Mouse (Mus musculus): ENCODE measurements around the gene Gpr162. TPM values are rescaled to one million over a fixed set of nuclear protein-coding genes. Genes with fewer than 3 reads are reported as not detected.
"Not testable (repeated sequence)": the region's sequence is repeated elsewhere in the genome, so short reads cannot be mapped to it uniquely, and the experiment has no call there.

Gene Gpr162
- polyA plus RNA-seq, 1 experiment from 2014 or later = 1.2 TPM

DNA sequence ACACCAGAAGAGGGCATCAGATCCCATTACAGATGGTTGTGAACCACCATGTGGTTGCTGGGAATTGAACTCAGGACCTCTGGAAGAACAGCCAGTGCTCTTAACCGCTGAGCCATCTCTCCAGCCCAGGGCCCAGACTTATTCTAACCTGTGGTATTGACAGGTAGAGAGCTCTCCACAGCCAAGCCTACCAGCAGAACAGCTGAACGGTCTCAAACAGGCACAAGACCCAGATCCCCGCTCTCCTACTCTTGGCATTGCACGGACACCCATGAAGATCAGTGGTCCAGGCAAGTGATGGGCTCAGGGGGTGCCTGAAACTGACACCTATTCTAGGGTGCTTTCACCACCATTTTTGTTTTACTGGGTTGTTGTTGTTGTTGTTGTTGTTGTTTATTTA is 32.6 kb downstream of the Gpr162 start:
- not testable (repeated sequence) for ATAC-seq (ENCODE audit: insufficient read depth, low FRiP score, low read depth); H3K9me3 ChIP-seq; H3K27me3 ChIP-seq (replicated peaks); H3K27ac ChIP-seq; H3K9ac ChIP-seq
- WGBS = 92% methylated on average over 4 of the region's 4 CpGs
- Histone ChIP-seq H3K4me1 (peaks cover 15% of the 10 kb centered on the region; the same call in 1 of the 2 replicates), H3K4me3 (replicated peaks) (peak overlapping the region; percentile 79), H3K4me2 (peak overlapping the region; percentile 78), H3K36me3 (0 out of 2 replicates have a peak, but pooled peaks cover 15% of the 10 kb centered on the region)

DNA sequence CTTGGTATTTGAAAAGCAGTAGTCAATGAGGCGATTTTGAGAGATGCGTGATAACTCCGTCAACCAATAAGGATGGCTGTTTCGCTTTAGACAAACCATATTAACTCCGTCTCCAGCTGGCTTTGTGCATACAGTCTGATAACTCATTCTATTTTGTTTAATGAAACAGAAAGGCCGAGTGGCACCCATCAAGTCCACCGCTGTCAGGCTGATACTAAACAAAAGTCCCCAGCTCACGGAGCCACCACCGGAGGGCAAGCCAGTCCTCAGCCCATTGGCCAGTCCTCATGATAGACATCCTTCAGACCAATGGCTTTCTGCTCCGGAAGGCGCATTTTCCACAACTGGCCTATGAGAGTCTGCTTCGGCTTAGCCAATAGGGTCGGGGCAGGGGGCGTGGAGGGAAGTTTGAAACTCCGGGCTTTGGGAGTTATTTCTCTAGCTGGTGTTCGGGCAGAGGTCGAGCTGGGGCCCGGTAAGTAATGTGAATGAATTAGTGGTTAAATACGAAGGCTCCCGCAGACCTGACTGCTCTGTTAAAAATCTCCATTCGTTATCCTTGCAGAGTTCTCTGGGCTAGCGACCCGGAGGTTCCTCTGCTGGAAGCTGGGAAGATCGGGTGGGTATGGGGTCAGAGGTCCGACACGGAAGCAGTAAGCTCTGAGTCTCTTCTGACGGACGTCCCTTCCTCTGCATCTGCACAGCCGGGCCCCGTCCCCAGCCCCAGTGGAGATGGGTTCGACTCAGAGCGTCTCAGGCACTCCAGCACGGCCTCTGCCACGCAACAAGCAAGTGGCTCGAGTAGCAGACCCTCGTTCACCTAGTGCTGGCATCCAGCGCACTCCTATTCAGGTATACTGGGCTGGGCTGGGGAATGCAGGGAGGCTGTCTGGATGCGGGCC is 33.7 kb downstream of the Gpr162 start:
- Histone ChIP-seq H3K36me3 (peaks cover 24% of the 10 kb centered on the region), H3K4me1 (peaks cover 15% of the 10 kb centered on the region; the same call in 1 of the 2 replicates), H3K4me2 (peak overlapping the region; percentile 78), H3K27me3 (replicated peaks) (no peaks in the 10 kb centered on the region), H3K4me3 (replicated peaks) (peak overlapping the region; percentile 79), H3K27ac (peak overlapping the region; percentile 94), H3K9me3 (no peaks in the 10 kb centered on the region), H3K9ac (peak overlapping the region; percentile 52)
- WGBS = under 1% methylated on average over 38 of the region's 38 CpGs
- ATAC-seq (ENCODE audit: insufficient read depth, low FRiP score, low read depth) = peak; percentile 85

DNA sequence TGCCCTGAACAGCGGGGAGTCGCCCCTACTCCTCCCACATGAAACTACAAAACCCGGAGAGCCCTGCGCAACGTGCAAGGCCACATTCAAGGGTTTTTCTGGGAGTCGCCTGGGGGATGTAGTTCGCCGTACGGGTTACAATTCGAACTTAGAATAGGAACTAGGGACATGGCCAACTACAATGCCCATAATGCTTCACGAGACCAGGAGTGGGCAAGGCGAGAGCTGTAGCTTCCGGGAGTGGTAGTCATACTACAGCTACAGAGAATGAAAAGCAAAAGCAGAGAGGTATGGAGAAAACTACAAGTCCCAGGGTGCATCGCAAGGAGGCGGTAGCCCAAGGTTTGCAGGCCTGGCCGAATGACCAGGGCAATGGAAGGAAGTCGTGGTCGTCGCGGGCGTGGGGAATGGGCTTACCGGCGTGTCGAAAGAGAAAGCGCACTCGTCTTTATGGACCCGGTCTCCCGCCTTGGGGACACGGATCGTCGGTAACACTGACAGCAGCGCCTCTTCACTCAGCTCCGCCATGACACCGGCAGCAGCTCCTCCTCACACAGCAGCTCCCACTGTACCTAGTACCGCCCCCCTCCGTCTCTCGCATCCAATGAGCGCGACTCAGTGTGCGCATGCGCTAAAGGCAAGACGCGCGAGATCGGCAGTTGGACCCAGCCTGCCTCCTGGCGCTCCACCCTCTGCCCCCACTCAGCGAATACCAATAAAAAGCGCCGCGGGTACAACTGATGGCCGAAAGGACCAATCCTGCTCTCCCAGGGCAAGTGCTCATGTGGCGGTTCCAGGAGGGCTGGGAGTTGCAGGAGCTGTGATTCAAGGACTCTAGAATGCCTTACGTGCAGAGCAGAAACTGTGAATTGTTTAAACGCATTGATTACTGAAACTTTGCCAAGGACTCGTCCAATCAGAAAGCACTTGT is 34.6 kb downstream of the Gpr162 start, which contains the start of the genes Usp5 and Cdca3:
Gene Usp5 (minus strand): TSS at position 617 of the 931 bp plus-strand sequence.
Gene Cdca3 (plus strand): TSS at position 680 of the 931 bp plus-strand sequence.
- WGBS = under 1% methylated on average over 55 of the region's 55 CpGs
- peaks cover 15% of the 10 kb centered on the region; the same call in 1 of the 2 replicates for H3K4me1 ChIP-seq
- H3K27ac ChIP-seq = peak within 1 kb of the TSS; percentile 94
- peaks cover 21% of the 10 kb centered on the region for H3K36me3 ChIP-seq
- peak; percentile 93 for ATAC-seq (ENCODE audit: insufficient read depth, low FRiP score, low read depth)
- peak within 1 kb of the TSS; percentile 79 for H3K4me3 ChIP-seq (replicated peaks)
- H3K9ac ChIP-seq = peak within 1 kb of the TSS; percentile 65
- no peaks in the 10 kb centered on the region for H3K9me3 ChIP-seq
- H3K4me2 ChIP-seq = peak within 1 kb of the TSS; percentile 78
- H3K27me3 ChIP-seq (replicated peaks) = no peaks in the 10 kb centered on the region

DNA sequence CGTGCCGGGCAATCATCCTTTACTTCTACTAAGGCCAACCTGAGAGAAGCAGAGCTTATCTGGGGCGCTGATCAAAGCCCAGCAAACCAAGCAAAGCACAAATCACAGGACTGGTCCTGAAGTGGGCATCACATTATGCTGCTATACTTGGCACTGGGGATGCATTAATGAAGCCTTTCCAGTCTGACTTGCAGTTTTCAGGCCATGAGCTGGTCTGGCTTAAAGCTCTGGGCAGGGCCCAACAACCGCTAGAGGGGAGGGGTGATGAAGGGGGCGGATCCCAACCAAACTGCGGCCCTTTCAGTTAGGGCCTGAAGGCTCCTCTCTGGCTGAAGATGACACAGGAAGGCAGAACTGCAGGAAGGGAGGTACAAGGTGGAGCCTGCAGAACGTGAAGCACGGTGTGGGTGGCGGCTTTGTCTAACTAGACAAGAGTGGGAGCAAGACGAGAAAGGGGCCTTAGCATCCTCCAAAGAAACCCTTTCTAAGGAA is 35.6 kb downstream of the Gpr162 start:
- Histone ChIP-seq H3K9ac (peak overlapping the region; percentile 25), H3K4me1 (peaks cover 15% of the 10 kb centered on the region; the same call in 1 of the 2 replicates), H3K4me2 (peak overlapping the region; percentile 71), H3K9me3 (no peaks in the 10 kb centered on the region), H3K36me3 (peaks cover 25% of the 10 kb centered on the region), H3K27ac (peak overlapping the region; percentile 56; the same call in 1 of the 2 replicates), H3K27me3 (replicated peaks) (no peaks in the 10 kb centered on the region), H3K4me3 (replicated peaks) (peak overlapping the region; percentile 79)
- WGBS = 19% methylated on average over 10 of the region's 10 CpGs
- no peak for ATAC-seq (ENCODE audit: insufficient read depth, low FRiP score, low read depth)

DNA sequence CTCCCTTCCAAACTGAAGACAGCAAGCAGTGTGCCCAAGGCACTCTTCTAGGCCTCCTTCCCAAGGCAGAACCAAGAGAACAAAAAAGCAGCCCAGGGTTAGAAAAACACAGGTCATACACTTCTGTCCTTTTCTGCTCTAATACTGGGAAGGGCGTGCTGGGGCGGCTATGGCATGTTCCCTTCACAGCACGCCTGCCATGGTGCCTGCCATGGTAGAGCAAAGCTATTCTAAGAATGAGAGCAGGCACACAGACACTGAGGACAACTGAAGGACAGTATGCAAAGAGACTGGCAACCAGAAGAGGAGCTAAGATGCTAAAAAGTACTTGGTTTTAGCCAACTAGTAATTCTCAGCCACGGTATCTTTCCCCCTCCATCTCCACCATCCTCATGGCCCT is 41.7 kb downstream of the Gpr162 start:
- peaks cover 68% of the 10 kb centered on the region for H3K36me3 ChIP-seq
- no peaks in the 10 kb centered on the region for H3K4me1 ChIP-seq
- H3K9ac ChIP-seq = no peak overlapping the region
- no peak overlapping the region for H3K27ac ChIP-seq
- no peaks in the 10 kb centered on the region for H3K9me3 ChIP-seq
- no peak overlapping the region for H3K4me2 ChIP-seq
- no peak for ATAC-seq (ENCODE audit: insufficient read depth, low FRiP score, low read depth)
- WGBS = 92% methylated on average over 4 of the region's 4 CpGs
- no peaks in the 10 kb centered on the region for H3K27me3 ChIP-seq (replicated peaks)
- H3K4me3 ChIP-seq (replicated peaks) = no peak overlapping the region

DNA sequence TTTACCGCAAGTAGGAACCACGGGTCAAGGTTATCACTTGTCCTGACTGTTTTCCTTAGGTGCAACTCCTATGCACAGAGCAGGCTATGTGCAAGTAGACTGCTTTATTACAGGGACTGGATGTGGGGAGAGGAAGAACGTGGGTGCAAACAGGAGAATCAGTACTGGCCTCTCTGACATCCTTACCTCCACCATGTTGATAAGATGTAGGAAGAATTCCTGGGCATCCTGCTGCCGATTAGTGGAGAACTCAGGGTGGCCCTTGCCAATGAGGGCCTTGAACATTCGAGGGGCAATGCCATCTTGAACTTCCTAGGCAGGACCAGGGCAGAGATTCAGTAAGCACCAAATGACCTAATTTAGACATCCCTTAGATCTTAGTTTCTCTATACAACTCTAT is 42.9 kb downstream of the Gpr162 start:
- Histone ChIP-seq H3K36me3 (peaks cover 72% of the 10 kb centered on the region), H3K27ac (no peak overlapping the region), H3K9me3 (no peaks in the 10 kb centered on the region), H3K27me3 (replicated peaks) (no peaks in the 10 kb centered on the region), H3K4me1 (no peaks in the 10 kb centered on the region), H3K4me3 (replicated peaks) (no peak overlapping the region), H3K4me2 (no peak overlapping the region), H3K9ac (no peak overlapping the region)
- no peak for ATAC-seq (ENCODE audit: insufficient read depth, low FRiP score, low read depth)
- 90% methylated on average over 5 of the region's 5 CpGs for WGBS

DNA sequence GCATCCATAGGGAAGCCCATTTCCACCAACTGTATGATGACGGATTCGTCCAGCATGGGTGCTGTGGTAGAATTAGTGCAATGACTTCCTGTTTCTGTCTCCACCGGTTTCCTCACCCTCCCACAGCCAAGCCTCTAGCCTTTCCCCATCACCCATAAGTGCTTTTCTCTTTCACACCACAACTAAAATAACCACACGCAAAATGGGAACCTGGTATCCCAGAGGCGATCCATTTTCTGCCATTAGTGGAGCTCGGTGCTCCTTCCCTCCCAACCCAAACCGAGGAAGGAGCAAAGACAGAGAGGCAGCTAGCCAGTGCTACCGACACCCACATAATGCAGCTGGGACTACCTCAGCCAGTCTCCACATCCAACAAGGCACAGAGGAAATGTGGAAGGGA is 45.8 kb downstream of the Gpr162 start:
- H3K9ac ChIP-seq = no peak overlapping the region
- no peaks in the 10 kb centered on the region for H3K9me3 ChIP-seq
- H3K27ac ChIP-seq = no peak overlapping the region
- H3K4me1 ChIP-seq = peaks cover 9% of the 10 kb centered on the region
- H3K4me2 ChIP-seq = no peak overlapping the region
- no peaks in the 10 kb centered on the region for H3K27me3 ChIP-seq (replicated peaks)
- H3K4me3 ChIP-seq (replicated peaks) = no peak overlapping the region
- H3K36me3 ChIP-seq = peaks cover 53% of the 10 kb centered on the region
- no peak for ATAC-seq (ENCODE audit: insufficient read depth, low FRiP score, low read depth)
- whole genome bisulfite sequencing = 85% methylated on average over 8 of the region's 8 CpGs

DNA sequence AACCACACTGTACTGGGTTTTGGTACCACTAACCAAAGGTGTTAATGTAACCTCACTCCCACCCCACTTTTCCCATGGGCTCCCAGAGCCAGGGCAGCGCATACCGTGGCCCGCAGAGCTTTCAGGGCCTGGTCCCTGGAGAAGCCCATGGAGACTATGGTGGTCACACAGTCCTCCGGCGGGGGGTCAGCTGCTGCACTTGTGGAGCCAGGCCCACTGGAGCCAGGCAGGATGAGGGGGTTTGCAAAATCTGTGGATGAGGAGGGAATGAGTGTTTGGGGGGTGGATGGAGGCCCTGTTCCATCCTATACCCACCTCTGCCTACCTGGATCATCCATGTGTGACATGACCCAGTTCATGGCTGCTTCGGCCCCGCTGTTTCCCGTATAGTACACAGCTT is 46.2 kb downstream of the Gpr162 start:
- Histone ChIP-seq H3K4me1 (peaks cover 12% of the 10 kb centered on the region), H3K4me3 (replicated peaks) (no peak overlapping the region), H3K4me2 (no peak overlapping the region), H3K36me3 (peaks cover 53% of the 10 kb centered on the region), H3K27me3 (replicated peaks) (no peaks in the 10 kb centered on the region), H3K9ac (no peak overlapping the region), H3K9me3 (no peaks in the 10 kb centered on the region), H3K27ac (no peak overlapping the region)
- ATAC-seq (ENCODE audit: insufficient read depth, low FRiP score, low read depth) = no peak
- WGBS = 97% methylated on average over 8 of the region's 8 CpGs

DNA sequence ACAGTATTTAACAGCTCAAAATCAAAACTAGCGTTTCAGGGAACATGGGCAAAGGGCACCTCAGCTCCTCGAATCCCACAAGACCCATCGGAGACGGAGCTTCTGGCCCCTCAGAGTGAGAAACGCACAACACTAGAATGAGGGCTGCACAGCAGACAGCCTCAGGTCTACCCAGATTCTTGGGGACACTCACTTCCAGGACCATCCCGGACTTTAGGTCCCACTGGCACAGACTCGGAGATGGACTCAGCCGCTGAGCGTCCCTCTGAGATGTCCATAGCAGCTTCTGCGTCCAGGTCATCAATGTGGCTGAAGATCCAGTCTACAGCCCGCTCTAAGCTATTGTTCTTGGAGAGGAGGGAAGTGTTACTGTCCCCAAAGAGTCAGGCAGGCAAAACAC is 46.7 kb downstream of the Gpr162 start:
- H3K27ac ChIP-seq = no peak overlapping the region
- peaks cover 16% of the 10 kb centered on the region for H3K4me1 ChIP-seq
- no peaks in the 10 kb centered on the region for H3K9me3 ChIP-seq
- 94% methylated on average over 11 of the region's 11 CpGs for WGBS
- ATAC-seq (ENCODE audit: insufficient read depth, low FRiP score, low read depth) = no peak
- no peak overlapping the region for H3K4me3 ChIP-seq (replicated peaks)
- H3K9ac ChIP-seq = no peak overlapping the region
- H3K36me3 ChIP-seq = peaks cover 53% of the 10 kb centered on the region
- no peak overlapping the region for H3K4me2 ChIP-seq
- no peaks in the 10 kb centered on the region for H3K27me3 ChIP-seq (replicated peaks)

DNA sequence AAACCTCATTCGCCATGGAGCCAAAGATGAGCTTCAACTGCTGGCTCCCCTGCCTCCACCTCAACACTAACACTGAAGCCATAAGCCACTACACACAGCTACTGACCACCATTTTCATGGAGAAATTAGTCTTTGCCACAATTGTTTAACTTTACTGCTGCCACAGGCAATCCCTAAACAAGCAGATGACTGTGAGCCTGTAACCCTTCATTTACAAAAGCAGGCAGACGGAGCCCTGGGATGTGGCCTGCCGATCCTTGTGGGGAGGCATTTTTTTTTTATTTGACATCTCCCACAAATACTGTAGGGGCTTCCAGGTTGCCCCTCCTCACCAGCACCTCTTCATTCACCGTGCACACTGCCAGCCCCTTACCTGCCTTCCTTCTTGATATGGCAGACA is 47.2 kb downstream of the Gpr162 start:
- peaks cover 53% of the 10 kb centered on the region for H3K36me3 ChIP-seq
- WGBS = 73% methylated on average over 4 of the region's 4 CpGs

DNA sequence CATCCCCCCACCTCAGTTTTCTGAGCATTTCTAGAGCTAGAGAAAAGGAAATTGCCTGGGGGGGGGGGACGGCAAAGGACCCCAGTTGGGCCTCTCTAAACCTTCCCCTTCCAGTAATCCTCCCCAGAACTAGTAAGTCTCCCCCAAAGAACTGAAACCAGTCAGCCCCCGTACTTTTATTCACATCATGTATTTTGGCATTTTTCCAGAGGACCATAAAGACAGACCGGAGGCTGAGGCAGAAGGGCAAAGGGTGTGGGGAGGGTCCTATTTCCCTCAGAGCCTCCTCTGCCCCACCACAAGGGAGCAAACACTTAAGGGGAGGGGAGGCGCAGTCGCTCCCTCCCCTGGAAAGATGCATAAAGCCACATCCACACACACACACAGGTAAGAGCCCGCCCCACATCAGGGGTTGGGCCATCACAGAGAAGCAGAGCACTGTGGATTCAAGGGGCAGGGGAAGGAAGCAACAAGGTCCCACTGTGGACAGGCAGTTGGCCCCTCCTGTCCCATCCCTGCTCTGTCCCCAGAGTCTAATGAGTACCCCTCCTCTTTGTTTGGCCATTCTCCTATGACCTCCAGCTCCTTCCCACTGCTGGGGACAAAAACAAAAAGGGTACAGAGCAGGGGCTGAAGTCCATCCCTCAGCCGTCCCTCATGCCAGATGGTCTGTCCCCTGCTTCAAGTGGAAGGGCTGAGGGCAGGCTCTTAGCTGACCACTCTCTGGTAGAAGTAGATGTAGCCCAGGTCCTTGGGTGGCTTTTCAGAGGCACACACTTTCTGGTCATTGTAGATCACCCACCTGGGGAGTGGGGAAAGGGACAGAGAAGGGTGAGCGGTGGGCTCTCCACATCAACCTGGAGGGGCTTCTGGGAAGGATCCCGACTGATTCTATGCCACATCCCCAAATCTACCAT is 48.7 kb downstream of the Gpr162 start:
- Histone ChIP-seq H3K9ac (no peak overlapping the region), H3K27me3 (replicated peaks) (no peaks in the 10 kb centered on the region), H3K9me3 (no peaks in the 10 kb centered on the region), H3K27ac (no peak overlapping the region), H3K36me3 (peaks cover 49% of the 10 kb centered on the region), H3K4me2 (0 out of 2 replicates have a peak overlapping the region, but pooled peaks have one; percentile 79), H3K4me3 (replicated peaks) (no peak overlapping the region), H3K4me1 (peaks cover 30% of the 10 kb centered on the region)
- ATAC-seq (ENCODE audit: insufficient read depth, low FRiP score, low read depth) = no peak
- WGBS = 67% methylated on average over 9 of the region's 9 CpGs

More for the DNA sequence above, 47.2 kb downstream of the Gpr162 start:
- H3K4me1 ChIP-seq = peaks cover 21% of the 10 kb centered on the region
- no peaks in the 10 kb centered on the region for H3K27me3 ChIP-seq (replicated peaks)
- H3K9me3 ChIP-seq = no peaks in the 10 kb centered on the region
- H3K4me3 ChIP-seq (replicated peaks) = no peak overlapping the region
- no peak overlapping the region for H3K27ac ChIP-seq
- no peak overlapping the region for H3K4me2 ChIP-seq
- no peak for ATAC-seq (ENCODE audit: insufficient read depth, low FRiP score, low read depth)
- no peak overlapping the region for H3K9ac ChIP-seq
